Comparison of ENCODE assay signal across 8 mouse cellular contexts in the genomic region with DNA sequence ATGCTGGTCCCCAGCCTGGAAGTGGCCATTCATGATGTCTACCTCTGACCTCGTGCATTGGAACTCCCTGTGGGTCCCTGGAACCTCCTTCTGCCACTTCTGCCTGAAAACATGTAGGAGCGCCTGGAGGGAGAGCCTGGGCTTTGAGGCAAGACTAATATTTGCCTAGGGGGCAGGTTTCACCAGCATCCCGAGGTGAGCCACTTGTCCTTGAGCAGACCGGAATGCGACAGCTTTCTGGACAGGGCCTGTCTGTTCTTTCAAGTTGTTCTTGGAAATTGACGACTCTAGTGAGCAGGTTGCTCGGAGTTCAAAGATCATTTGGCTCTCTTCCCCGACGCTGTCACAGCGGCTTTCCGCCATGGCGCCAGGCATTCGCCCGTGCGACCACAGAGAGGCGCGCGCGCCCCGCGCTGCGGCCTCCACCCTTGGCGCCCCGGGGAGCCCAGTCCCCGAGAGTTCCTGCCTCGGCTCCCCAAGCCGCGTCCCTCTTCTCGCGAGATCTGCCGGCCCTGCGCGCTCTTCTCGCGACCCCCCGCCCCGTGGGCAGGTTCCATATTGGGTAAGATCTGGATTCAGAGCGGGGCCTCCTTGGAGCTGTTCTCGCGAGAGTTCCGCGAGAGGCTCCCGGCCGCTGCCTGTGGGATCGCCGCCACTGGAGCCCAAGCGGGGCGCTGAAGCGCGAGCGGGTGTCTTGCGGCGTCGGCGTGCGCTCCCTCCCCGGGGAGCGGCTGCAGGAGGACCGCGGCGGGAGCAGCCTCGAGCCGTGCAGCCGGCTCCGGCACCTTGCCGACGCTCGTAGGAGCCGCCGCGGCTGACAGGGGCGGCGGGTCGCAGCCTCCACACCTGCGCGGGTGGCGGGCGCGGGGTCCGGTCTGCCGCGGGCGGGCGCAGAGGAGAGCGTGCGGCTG. TPM values are rescaled to one million over a fixed set of nuclear protein-coding genes. Genes with fewer than 3 reads are reported as not detected.
DNase-seq lines count a peak whose midpoint lies in the region; ATAC-seq lines count a peak whose summit lies in the region.

TSS of gene Mapk14 (plus strand) at position 554 of the 911 bp plus-strand sequence.

- intact Hi-C loops in gastrocnemius, postnatal 14 days (cut with DNase I; ENCODE audit: low total_unique reads), result loop anchor here (10.0 kb wide), 1 partner anchor 64 kb away; no protein-coding TSS in a partner anchor
- intact Hi-C loops in left cerebral cortex, postnatal 10 days (cut with DNase I), result loop anchor here (2.0 to 5.0 kb wide), 2 partner anchors 46 to 110 kb away; partner anchors contain the start of gene Brpf3

- ATAC-seq in inflammation-experienced regulatory T-cells, adult 6 months, result peak; percentile 94
- ATAC-seq in megakaryocyte-erythroid progenitor cell, adult 5-6 weeks (replicated peaks; ENCODE audit: low FRiP score, low TSS enrichment, poor library complexity, severe bottlenecking), result peak; percentile 86

- DNase-seq in adipocyte (ENCODE audit: low spot score), result peak; percentile 100
- DNase-seq in embryo, embryonic 10 days (ENCODE audit: low spot score), result peak; percentile 98
- DNase-seq in gastrocnemius, postnatal 14 days, result peak; percentile 99
- DNase-seq in left cerebral cortex, postnatal 10 days (ENCODE audit: extremely low spot score in 1 of 2, low spot score in 2 of 2), result peak; percentile 99 to 100
- DNase-seq in right cerebral cortex, postnatal 25 days, result peak; percentile 100
- peak; percentile 100 for DNase-seq in urinary bladder, postnatal 4 days (ENCODE audit: low spot score in 2 of 2)

RNA-seq across cellular contexts. Expression of gene Mapk14, which starts in this region (rescaled TPM):
- 10 to 100 TPM; 60.8 to 63.8 TPM for total RNA-seq in gastrocnemius, postnatal 14 days (2021)
- polyA plus RNA-seq in inflammation-experienced regulatory T-cells, adult 6 months (2017; shearing (Covaris generic)), result 10 to 100 TPM; 17.7 to 24.5 (median 24.2) TPM
- total RNA-seq in left cerebral cortex, postnatal 10 days (2021), result 10 to 100 TPM; 58.7 to 64.6 TPM
- total RNA-seq in megakaryocyte-erythroid progenitor cell, adult 5-6 weeks (2014; fragmentation: Nextera tagmentation), result 93.9 and 100 TPM in 2 replicates
- total RNA-seq in megakaryocyte-erythroid progenitor cell, adult 5-6 weeks (2017), result 54.0 and 87.6 TPM in 2 replicates

Comparison
In these comparisons a context has a peak if more than half of its experiments do, and no peak if none do; other contexts are left out.
1. Peak in every context shown above with its lines: DNase-seq and ATAC-seq.